Mouse (Mus musculus) midbrain, postnatal 0 days (tissue): ENCODE data around the gene Tvp23b. TPM values are rescaled to one million over a fixed set of nuclear protein-coding genes. Genes with fewer than 3 reads are reported as not detected.

Source experiments
- ATAC-seq: fragments of 200-750 bp; cut with Nextera tagmentation; 2 replicates; pipeline ENCODE4 v1.8.0; 2017; ENCODE audit warnings: moderate number of reproducible peaks, mild to moderate bottlenecking, moderate TSS enrichment, moderate library complexity; ENCODE audit not compliant: low FRiP score
- DNase-seq: peaks from one replicate; pipeline ENCODE4 v3.0.0-alpha.2; 2015; ENCODE audit warnings: low spot score
- H3K27ac ChIP-seq: fragments of 300-500 bp; sonication (generic); 2 replicates; pipeline ENCODE4 v1.5.1; 2014; ENCODE audit warnings: low read depth, mild to moderate bottlenecking, low read length, mixed read lengths
- H3K27me3 ChIP-seq: fragments of 300-500 bp; sonication (generic); 2 replicates; pipeline ENCODE4 v1.6.1; 2014; ENCODE audit warnings: low read length, control low read depth, mixed read lengths; ENCODE audit not compliant: insufficient read depth
- H3K36me3 ChIP-seq: fragments of 300-500 bp; sonication (generic); 2 replicates; pipeline ENCODE4 v1.6.1; 2014; ENCODE audit warnings: low read length, control low read depth, mixed read lengths; ENCODE audit not compliant: insufficient read depth
- H3K4me1 ChIP-seq: fragments of 300-500 bp; sonication (generic); 2 replicates; pipeline ENCODE4 v1.6.1; 2014; ENCODE audit warnings: mild to moderate bottlenecking, control low read depth, antibody characterized with exemption, low read length, mixed read lengths; ENCODE audit not compliant: insufficient read depth
- H3K4me2 ChIP-seq: fragments of 300-500 bp; sonication (generic); 2 replicates; pipeline ENCODE4 v1.6.1; 2014; ENCODE audit warnings: low read depth, mild to moderate bottlenecking, low read length, mixed read lengths; ENCODE audit not compliant: poor library complexity, severe bottlenecking
- H3K4me3 ChIP-seq: fragments of 300-500 bp; sonication (generic); 2 replicates; pipeline ENCODE4 v1.5.1; 2014; ENCODE audit warnings: low read depth, mild to moderate bottlenecking, low read length, moderate library complexity
- H3K9ac ChIP-seq: fragments of 300-500 bp; sonication (generic); replicated peaks from 2 replicates; pipeline ENCODE4 v1.6.1; 2014; ENCODE audit warnings: mild to moderate bottlenecking, low read length, moderate library complexity, mixed read lengths; ENCODE audit not compliant: poor library complexity, severe bottlenecking
- H3K9me3 ChIP-seq: fragments of 300-500 bp; sonication (generic); 2 replicates; pipeline ENCODE4 v1.6.1; 2016; ENCODE audit warnings: low read length, control low read depth
- CTCF ChIP-seq: IDR thresholded peaks from 2 replicates; pipeline ENCODE4 v1.5.1; 2016; ENCODE audit warnings: antibody characterized with exemption, mild to moderate bottlenecking
- WGBS: fragments of 180-500 bp; shearing (Covaris S2); extraction: QIAGEN DNeasy Blood & Tissue Kit; methylation state at CpG from one replicate; pipeline ENCODE4 v1.1.7; 2014; 5-methylcytosine and 5-hydroxymethylcytosine counted together
- polyA plus RNA-seq: library from polyadenylated mRNA; unstranded; fragments of >200 nt; fragmentation: Nextera tagmentation; extraction: Ambion mirVana; gene quantifications from 2 replicates; pipeline ENCODE4 v1.2.1, GENCODE M21; 2015
- total RNA-seq: library from RNA; depleted of rRNA; stranded (reverse); fragments of >200 nt; gene quantifications from 2 replicates; pipeline ENCODE4 v1.2.3, GENCODE M21; 2014

The Tvp23b gene
- total and polyA plus RNA-seq, 2 experiments from 2014 or later = 36.6 to 42.5 TPM

- Histone ChIP-seq H3K4me1 (no peaks in the 10 kb centered on the region), H3K27ac (0 out of 2 replicates have a peak overlapping the region, but pooled peaks have one; percentile 26), H3K9me3 (no peaks in the 10 kb centered on the region), H3K4me2 (no peak overlapping the region), H3K4me3 (no peak overlapping the region), H3K27me3 (no peaks in the 10 kb centered on the region), H3K36me3 (no peaks in the 10 kb centered on the region), H3K9ac (no peak overlapping the region)
- ATAC-seq (no peak), DNase-seq (peak; percentile 15)
- TF ChIP-seq CTCF = no peak
- 49% methylated on average over 5 of the region's 5 CpGs for WGBS
These were observed 59.7 kb downstream of the Tvp23b start for GRCm38 (mm10) chr11:62938921-62939320.

DNA sequence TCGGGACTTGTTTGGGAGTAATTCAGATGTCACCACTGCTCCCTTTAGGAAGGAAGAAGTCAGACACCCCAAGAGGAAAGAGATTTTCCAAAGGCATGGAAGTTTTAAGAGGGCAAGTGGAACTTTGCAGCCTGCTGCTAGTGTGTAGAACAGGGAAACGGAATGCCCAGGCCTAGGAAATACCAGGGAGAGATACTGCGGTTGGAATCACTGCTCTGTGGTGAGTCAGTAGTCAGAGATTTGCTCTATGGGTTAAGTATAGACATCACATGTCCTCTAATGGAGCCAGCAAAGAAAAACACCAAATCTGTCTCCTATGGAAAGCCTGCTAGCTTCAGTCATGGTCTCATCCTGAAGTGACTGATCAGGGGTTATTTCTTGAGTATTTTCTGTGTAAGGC, 60.9 kb downstream of the Tvp23b start:
- no peak for TF ChIP-seq CTCF
- Histone ChIP-seq H3K9me3 (no peaks in the 10 kb centered on the region), H3K9ac (no peak overlapping the region), H3K27me3 (no peaks in the 10 kb centered on the region), H3K4me3 (no peak overlapping the region), H3K36me3 (no peaks in the 10 kb centered on the region), H3K4me1 (no peaks in the 10 kb centered on the region), H3K27ac (no peak overlapping the region), H3K4me2 (no peak overlapping the region)
- 85% methylated on average over 3 of the region's 3 CpGs for WGBS
- DNase-seq = no peak
- no peak for ATAC-seq

- Histone ChIP-seq H3K27me3 (no peaks in the 10 kb centered on the region), H3K4me1 (no peaks in the 10 kb centered on the region), H3K4me3 (no peak overlapping the region), H3K4me2 (no peak overlapping the region), H3K36me3 (no peaks in the 10 kb centered on the region), H3K27ac (no peak overlapping the region), H3K9ac (no peak overlapping the region), H3K9me3 (no peaks in the 10 kb centered on the region)
- 87% methylated on average over 6 of the region's 6 CpGs for WGBS
- no peak for DNase-seq
- no peak for ATAC-seq
- no peak for TF ChIP-seq CTCF
These were observed 64.3 kb downstream of the Tvp23b start for GRCm38 (mm10) chr11:62943538-62943937.

DNA sequence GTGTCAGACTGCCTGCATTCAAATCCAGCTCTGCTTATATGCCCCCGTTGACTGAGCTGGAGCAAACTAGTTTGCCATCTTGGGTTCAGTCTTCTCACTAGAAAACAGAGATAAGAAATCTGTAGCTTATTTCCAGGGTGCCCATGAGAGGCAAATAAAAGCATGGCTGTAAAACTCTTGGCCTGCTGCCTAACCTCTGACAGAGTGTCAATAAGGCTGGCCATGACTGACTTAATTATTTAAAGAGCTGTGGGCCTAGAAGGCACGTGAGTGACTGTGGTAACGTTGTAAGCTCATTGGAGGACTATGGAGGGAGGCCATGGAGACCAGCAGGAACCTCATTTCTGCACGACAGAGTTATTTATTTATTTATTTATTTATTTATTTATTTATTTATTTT, 66.3 kb downstream of the Tvp23b start:
- no peak overlapping the region for H3K4me3 ChIP-seq
- H3K27me3 ChIP-seq = no peaks in the 10 kb centered on the region
- H3K4me1 ChIP-seq = no peaks in the 10 kb centered on the region
- H3K9me3 ChIP-seq = no peaks in the 10 kb centered on the region
- no peak for TF ChIP-seq CTCF
- H3K4me2 ChIP-seq = no peak overlapping the region
- no peak overlapping the region for H3K9ac ChIP-seq
- 65% methylated on average over 4 of the region's 4 CpGs for WGBS
- no peak overlapping the region for H3K27ac ChIP-seq
- no peaks in the 10 kb centered on the region for H3K36me3 ChIP-seq
- ATAC-seq (no peak), DNase-seq (no peak)

DNA sequence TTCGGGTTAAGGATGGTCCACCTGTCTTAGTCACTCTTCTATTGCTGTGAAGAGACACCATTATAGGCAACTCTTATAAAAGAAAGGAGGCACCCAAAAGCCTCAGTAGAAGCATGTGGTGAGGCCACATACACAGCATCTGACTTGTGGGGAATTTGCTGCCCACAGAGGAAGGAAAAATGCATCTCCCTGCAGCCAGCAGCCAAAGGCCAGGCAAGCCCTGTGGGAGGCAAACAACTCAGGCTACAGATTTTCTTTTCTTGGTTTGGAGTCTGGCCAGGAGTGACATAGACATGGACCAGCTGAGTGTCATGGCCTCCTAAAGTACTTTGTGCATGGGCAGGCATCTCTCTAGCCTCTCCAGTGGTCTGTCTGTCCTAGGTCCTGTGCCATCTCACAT, 70.3 kb downstream of the Tvp23b start:
- DNase-seq = no peak
- H3K27ac ChIP-seq = no peak overlapping the region
- H3K27me3 ChIP-seq = no peaks in the 10 kb centered on the region
- TF ChIP-seq CTCF = no peak
- no peaks in the 10 kb centered on the region for H3K9me3 ChIP-seq
- H3K9ac ChIP-seq = no peak overlapping the region
- no peak overlapping the region for H3K4me3 ChIP-seq
- WGBS = 91% methylated on average over 1 of the region's 1 CpGs
- no peak overlapping the region for H3K4me2 ChIP-seq
- ATAC-seq = no peak
- H3K36me3 ChIP-seq = no peaks in the 10 kb centered on the region
- H3K4me1 ChIP-seq = no peaks in the 10 kb centered on the region

- Histone ChIP-seq H3K27me3 (no peaks in the 10 kb centered on the region), H3K9ac (no peak within 1 kb of the TSS), H3K36me3 (no peaks in the 10 kb centered on the region), H3K4me1 (no peaks in the 10 kb centered on the region), H3K4me3 (no peak within 1 kb of the TSS), H3K27ac (no peak within 1 kb of the TSS), H3K4me2 (no peak within 1 kb of the TSS), H3K9me3 (no peaks in the 10 kb centered on the region)
- ATAC-seq (no peak), DNase-seq (no peak)
- no peak for TF ChIP-seq CTCF
- 78% methylated on average over 3 of the region's 3 CpGs for WGBS
These were observed 71.8 kb downstream of the Tvp23b start, which contains the start of gene Cdrt4 for GRCm38 (mm10) chr11:62951012-62951411. TSS of gene Cdrt4 (plus strand) at chr11:62951193.
